Mouse (Mus musculus): ENCODE measurements at regions not wholly inside any gene's neighbourhood (a gene's known extent, or its start where the extent isn't known, plus 50 kb on each side); places are given as distances from the start of the nearest gene placed in this dataset.

DNA sequence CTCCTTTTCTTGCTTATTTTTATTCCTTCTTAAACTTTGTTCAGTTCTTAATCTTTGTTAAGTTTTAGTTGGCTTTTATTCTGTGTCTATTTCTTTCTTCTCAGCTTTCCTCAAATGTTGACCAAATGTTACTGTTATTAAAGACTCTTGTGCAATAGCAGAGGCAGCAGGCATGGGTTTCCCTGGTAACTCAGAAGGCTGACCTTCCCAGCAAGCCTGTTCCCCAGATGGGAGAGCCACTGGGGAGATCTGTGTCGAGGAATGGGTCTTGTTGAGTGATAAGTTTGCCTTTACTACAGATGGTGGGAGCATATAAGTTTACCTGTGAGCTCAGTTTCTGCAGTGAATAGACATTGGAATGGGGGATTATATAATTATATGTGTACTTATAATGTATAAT is 237.2 kb downstream of the Plpp3 start:
- no peak for DNase-seq (ENCODE audit: low spot score)

DNA sequence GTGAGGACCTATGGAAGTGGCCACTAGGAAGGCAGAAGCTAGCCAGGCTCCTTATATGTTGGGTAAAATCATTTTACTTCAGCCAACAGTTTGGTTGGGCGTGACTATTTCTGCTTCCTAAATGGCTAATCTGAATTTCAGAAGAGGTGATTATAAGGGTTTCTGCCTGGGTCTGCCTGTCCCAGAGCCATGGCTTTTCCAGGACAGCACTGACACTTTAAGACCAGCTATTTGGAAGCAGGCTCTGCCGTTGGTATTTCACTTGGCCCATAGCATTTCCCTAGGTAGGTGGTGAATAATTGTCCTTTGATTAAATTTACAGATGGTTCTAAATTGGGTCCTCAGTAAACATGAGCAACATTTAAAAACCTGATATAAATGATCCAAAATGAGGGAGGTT is 240.3 kb downstream of the Plpp3 start:
- DNase-seq (ENCODE audit: low spot score) = no peak

GRCm38 (mm10) chr4:105402021-105402420 is 244.9 kb downstream of the Plpp3 start:
- DNase-seq (ENCODE audit: low spot score) = no peak

- no peak for DNase-seq (ENCODE audit: low spot score)
Measured at GRCm38 (mm10) chr4:105403169-105403568, 246.0 kb downstream of the Plpp3 start.

DNA sequence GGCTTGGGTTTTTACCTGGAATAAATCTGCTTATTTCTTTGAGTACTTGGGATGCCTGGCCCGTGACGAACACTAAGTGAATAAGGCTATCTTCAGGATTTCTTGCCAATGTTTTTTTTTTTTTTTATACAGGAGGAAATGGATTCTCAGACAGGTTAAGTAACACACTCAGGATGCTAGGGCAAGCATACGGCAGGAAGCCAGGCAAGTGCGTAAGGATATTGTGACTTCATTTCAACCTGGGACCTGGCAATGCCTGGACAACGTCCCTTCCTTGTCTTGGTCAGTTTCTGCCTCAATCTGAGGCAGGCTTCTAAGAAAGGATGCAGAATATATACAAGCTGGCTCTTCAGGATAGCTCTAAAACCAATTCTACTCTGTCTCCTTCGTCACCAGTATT is 246.5 kb downstream of the Plpp3 start:
- DNase-seq (ENCODE audit: low spot score) = no peak

DNA sequence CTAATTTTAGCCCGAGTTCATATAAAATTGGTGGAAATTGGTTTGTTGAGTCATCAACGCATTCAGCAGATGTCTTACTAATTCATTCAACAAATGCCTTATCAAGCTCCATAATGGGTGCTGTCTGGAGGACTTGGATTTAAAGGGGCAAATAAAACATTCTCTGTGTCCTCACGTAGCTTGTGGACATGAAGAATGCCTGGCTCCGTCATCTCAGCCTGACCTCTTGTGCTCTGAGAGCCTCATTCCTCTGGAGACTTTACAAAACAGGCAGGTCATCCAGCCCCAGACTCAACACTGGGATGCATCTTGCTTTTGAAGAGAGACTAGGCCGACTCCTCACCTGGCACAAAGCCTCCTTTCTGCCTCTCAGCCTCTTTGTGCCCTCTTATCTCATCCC is 248.6 kb downstream of the Plpp3 start:
- no peak for DNase-seq (ENCODE audit: low spot score)

- DNase-seq (ENCODE audit: low spot score) = no peak
Measured at GRCm38 (mm10) chr4:105406786-105407464, 249.8 kb downstream of the Plpp3 start.

DNA sequence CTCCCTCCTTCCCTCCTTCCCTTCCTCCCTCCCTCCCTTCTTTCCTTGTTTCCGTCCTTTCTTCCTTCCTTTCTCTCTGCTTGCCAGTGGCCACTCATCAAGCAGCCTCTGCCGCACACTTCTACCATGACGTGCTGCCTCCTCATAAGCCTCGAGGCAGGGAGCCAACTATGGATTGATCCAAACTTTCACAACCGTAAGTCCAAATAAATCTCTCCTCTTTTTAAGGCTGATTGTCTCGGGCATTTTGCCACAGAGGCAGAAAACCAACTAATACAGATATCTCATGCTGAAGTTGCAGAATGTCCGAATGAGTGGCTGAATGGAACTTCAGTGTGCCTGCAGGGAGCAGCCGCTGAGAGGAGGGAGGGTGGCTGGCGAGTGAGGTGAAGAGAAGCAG is 251.7 kb downstream of the Plpp3 start:
- no peak for DNase-seq (ENCODE audit: low spot score)

DNA sequence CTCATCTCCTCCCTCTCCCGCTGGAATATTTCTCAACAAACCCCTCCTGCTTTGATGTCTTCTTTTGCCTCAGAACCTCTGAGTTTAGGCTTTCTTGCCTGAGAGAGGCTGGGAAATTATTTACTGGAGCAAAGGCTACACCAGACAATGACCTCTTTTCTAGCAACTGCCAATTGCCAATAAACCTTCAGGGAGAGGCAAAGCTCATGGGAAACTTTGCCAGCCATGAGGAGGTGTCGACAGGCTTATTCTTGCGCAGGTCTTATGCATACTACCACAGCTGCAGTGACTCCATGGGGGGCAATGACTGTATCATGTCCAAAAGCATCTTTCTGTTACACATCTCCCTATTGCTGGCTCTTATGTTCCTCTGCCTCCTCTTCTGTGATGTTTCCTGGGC is 260.0 kb downstream of the Plpp3 start:
- DNase-seq (ENCODE audit: low spot score) = no peak

- no peak for DNase-seq (ENCODE audit: low spot score)
Measured at GRCm38 (mm10) chr4:105422466-105422865, 265.3 kb downstream of the Plpp3 start.

DNA sequence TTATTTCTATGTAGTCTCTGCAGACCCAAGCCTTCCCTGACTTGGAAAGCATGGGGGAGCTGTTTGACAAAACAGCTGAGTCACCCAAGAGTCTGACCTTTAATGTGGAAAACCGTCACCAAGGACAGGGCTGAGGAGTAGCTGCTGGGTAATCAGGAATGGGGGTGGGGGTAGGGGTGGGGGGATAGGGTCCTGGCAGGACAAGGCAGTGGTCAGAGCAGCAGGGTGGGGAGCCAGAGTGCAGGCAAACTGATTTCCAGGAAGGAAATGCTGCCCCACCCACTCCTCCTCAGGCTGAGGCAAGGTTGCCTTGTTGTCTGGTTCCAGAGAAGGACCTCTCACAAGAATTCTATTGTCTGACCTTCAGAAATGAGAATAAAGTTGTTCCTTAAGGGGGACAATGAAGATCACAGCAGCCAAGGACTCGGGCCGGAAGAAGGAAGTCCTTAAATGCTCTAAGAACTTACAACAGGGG is 266.6 kb downstream of the Plpp3 start:
- DNase-seq (ENCODE audit: low spot score) = no peak

DNA sequence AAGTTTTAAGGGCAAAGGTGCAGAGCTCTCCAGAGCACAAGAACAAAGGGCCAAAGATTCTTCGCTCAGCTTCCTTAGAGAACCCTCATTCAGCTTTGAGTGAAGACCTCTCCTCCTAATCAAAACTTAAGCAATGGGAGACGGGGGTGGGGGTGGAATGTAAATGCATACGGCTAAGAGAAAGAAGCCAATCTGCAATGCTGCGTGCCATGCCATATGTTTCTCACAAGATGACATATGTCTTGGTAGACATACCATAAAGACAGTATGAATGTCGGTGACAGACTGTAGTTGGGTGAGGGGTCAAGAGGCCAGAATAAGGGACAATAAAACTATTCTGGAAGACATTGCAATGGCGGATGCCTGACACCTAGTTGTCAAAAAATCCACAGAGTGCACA is 267.9 kb downstream of the Plpp3 start:
- no peak for DNase-seq (ENCODE audit: low spot score)

GRCm38 (mm10) chr4:105427581-105427980 is 270.4 kb downstream of the Plpp3 start:
- DNase-seq (ENCODE audit: low spot score) = no peak

GRCm38 (mm10) chr4:105429381-105430100 is 272.4 kb downstream of the Plpp3 start:
- DNase-seq (ENCODE audit: low spot score) = no peak

DNA sequence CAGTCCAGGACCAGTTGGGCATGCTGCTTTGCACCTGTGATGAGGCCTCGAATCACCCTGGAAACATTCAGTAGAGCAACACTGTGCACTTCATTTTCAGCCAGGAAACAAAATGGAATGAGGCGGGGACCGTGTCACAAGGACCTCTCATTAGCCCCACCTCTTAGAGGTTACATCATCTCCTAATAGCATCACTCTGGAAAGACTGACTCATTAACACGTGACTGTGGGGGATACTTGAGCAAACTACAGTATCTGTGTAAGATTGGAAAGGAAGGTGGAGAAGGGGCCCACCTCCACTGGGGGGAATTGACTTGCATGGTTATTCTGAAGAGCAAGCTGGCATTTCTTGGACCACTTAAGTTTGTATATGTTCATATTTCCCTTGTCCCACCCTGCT is 275.3 kb downstream of the Plpp3 start:
- no peak for DNase-seq (ENCODE audit: low spot score)

DNA sequence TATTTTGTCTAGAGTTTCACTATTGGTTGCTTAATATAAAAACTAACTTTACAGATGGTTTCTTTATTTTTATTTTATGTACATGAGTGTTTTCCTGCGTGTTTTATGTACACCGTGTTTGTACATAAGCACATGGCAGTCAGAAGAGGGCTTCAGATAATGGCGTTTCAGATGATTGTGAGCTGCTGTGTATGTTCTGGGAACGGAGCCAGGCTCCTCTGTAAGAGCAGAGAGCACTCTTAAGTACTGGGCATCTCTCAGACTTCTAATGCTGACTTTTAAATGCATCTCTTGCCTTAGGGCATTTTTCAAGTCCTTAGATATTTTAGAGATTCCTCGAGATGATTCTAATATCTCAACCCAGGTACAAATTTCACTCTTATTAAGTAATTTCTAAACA is 280.0 kb downstream of the Plpp3 start:
- no peak for DNase-seq (ENCODE audit: low spot score)

- DNase-seq (ENCODE audit: low spot score) = no peak
Measured at GRCm38 (mm10) chr4:105449046-105449860, 292.1 kb downstream of the Plpp3 start.

- DNase-seq (ENCODE audit: low spot score) = no peak
Measured at GRCm38 (mm10) chr4:105450881-105451280, 293.7 kb downstream of the Plpp3 start.

DNA sequence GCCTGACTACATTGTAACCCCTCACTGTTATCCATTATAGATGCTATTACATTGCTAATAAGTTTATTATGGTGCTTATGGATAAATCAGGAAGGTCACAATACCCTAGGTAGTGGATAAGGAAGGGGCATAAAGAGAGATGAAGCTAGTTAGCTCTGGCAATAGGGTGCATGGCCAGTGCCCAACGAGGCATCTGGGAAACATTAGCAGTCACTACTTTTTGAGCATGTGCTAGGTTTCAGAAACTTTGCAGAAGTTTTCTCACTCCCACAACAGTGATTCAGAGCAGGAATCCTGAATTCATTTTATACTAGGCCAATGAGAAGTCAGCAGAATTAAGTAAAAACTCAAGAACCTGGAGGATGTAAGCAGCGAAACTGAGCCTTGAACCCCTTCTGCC is 294.7 kb downstream of the Plpp3 start:
- DNase-seq (ENCODE audit: low spot score) = no peak

DNA sequence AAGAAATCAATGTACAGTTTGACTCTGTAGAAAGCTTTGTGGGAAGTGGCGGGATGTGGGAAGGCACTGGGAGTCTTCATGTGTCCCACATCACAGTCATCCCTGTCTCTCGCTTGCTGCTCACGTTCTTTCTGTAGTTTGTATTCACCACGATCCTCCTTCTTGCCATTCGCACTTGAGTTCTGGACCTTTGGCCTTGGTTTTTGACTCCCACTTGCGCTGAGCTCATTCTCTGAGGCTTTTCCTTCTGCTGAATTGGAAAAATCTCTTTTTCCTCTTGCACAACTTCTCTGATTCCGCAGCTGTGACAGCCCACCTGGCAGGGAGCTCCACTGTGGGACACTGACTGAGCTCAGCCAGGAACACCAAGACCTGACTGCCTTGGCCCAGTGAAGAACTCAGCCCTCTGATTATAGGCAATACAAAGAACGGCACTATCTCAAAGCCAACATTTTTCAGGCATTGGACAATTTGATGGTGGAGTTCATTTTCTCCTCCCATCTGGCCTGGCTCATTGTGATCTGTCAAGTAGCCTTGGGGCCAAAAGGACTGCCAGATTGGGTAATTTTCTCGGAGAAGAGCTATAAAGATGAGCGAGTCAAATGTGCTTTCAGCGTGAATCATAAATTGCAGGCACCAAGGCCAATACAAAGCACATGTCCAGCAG is 299.9 kb downstream of the Plpp3 start:
- DNase-seq (ENCODE audit: low spot score) = no peak

DNA sequence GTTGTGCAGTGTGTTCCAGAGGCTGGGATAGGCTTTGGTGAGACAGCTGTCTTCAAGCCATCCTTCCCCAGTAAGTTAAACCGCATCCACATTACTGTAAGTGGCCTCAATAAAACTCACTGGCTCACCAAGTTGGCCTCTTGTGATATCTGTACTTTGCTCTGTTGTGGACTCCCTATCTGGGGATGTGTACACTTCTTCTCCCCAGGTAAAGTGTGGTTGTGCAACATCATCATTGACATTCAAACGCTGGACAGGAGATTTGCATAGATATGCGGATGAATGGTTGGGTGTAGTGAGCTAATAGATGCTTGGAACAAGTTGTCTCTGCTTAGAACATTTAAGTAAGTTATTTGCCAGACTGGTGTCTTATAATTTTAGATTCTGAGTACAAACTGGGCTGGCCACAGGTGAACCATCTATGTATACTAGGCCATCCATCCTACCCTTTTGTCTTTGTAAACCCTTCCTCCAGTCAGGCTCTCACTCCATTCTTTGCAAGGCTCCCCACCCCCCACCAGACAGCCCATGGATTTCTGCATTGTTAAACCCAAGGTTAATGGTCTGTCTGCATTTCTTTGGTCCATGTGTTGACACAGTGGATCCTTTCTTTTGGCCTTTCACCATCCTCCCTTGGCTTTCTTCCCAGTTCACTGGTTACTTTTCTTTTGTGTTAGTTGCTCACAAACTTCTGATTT is 303.0 kb downstream of the Plpp3 start:
- no peak for DNase-seq (ENCODE audit: low spot score)

DNA sequence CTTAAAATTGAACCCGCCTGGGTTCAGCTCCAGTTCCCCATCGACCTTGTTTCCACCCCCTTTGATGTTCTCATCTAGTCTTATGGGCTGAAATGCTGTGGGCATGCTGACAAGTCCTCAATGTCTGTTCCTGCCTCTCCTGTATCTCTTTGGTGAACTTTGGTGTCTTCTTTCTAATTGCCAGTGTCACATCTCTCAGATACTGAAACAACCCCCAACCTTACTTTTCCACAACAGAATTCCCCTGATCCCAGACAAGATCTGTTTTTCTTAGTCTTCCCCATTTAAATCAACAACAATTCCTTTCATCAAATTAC is 303.5 kb downstream of the Plpp3 start:
- DNase-seq (ENCODE audit: low spot score) = no peak

Data from c-Kit-positive CD71-positive TER-119-positive erythroid progenitor cells, embryonic 14.5 days (primary cell).